Mouse (Mus musculus): ENCODE data around the gene Aggf1.
"Not testable (repeated sequence)": the region's sequence is repeated elsewhere in the genome, so short reads cannot be mapped to it uniquely, and the experiment has no call there.

GRCm38 (mm10) chr13:95376689-95377289 is 1.6 kb upstream of the Aggf1 start:
- TF ChIP-seq CTCF (IDR thresholded peaks at IDR 0.05; ENCODE audit: low read depth); EP300 (optimal IDR thresholded peaks at IDR 0.05): not testable (repeated sequence)
